Mouse (Mus musculus) right cerebral cortex, adult 2 months (tissue): ENCODE measurements at regions not wholly inside any gene's neighbourhood (a gene's known extent, or its start where the extent isn't known, plus 50 kb on each side); places are given as distances from the start of the nearest gene placed in this dataset.

Source experiments
- DNase-seq, 2 experiments: peaks; one replicate each; pipeline ENCODE4 v3.0.0; 2021 to 2022; ENCODE audit warnings: low spot score in 2 of 2

GRCm38 (mm10) chr9:41223406-41223805 is 61.9 kb upstream of the Ubash3b start:
- no peak for DNase-seq

DNA sequence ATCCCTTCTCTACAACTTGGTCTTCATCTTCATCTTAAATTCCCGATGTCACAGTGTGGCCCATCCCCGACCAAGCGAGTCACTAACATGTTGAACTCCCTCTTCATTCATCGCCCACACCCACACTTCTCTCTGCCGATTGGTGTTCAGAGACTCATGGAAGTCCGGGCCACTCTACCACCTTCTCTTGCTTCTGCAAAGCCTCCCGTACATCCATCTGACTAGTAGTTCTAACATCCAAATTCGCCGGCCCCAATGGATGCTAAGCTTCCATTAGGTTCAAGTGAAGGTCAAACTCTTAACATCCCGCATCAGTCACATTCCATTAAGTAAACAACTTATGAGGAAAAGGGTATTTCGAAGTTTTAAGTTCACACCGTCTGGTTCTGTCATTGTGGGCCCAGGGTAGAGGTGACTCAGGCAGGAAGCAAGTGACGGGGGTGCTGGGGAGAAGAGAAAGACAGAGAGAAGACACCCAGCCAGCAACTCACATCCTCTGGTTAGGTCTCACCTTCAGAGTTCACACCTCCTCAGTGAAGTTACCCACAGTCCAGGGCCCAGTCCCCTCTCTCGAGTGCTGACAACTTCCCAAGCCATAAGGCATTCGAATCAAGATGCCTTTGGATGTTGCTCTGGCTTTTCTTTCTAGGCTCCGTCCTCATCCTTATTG is 61.0 kb upstream of the Ubash3b start:
- DNase-seq, result no peak

DNA sequence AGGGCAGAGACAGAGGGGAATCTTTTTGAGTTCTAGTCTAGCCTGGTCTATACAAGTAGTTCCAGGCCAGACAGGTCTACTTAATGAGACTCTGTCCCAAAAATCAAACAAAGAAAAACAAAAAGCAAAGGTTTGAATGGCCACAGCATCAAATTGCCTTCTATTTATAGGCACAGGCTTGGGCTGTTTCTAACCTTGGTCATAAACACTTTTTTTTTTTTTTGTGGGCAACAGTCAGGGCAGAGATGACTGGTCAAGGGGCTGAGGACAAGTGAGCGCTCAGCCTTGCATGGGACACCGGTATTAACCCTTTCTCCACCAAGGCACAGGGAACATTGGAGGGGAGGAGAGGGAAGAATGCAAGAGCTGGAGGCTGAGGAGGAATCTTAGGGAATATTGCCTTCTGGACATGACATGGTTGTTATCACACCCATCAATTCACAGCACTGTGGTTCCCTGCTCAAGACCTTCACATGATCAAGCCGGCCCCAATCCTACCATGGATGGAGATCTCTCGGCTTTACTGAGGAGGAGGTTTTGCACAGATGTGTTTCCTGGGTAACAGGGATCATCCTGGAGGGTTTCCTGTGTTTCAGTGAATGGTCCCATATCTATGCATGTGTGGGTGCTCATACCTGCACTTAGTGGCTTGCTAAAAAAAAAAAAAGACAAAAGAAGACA is 59.8 kb upstream of the Ubash3b start:
- DNase-seq, result no peak

DNA sequence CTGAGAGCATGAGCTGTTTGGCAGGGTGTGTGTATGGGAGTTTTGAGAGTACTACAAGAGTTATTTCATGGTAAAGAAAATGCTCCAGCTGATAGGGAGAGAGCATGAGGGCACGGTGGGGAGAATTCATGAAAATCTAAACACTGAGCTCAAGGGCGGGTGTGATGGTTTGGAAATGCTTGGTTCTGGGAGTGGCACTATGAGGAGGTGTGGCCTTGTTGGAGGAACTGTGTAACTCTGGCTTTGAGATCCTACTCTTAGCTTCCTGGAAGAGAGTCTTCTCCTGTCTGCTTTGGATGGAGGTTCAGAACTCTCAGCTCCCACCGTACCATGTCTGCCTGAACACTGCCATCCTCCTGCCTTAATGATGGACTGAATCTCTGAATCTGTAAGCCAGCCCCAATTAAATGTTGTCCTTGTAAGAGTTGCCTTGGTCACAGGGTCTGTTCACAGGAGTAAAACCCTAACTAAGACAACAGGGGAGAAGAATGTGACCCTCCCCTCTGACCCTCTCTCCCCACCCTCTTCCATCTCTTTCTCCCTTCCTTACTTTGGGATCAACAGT is 58.7 kb upstream of the Ubash3b start:
- DNase-seq, result no peak

GRCm38 (mm10) chr9:41218702-41219101 is 57.2 kb upstream of the Ubash3b start:
- no peak for DNase-seq

DNA sequence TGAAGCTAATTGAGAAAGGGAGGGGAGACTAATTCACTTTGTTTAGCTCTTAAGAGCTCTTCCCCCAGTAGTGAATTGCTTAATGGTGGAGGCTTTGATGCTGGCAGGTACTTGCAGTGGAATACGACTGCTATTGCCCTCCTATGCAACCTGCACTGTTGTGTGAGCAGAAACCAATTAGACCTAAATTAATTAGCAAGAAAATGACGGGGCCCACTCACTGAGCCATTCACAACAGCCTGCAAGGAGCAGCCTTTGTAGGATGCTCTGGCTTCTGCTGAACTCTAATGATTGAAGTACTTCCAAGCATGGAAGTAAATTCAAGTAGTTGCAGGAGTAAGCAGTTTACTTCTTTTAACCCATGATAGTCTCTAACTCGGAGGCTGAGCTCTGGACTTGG is 54.8 kb upstream of the Ubash3b start:
- no peak for DNase-seq

GRCm38 (mm10) chr9:41215026-41215425 is 53.5 kb upstream of the Ubash3b start:
- DNase-seq, result no peak

- no peak for DNase-seq
These were observed 51.5 kb upstream of the Ubash3b start for GRCm38 (mm10) chr9:41212943-41213529.

- peak; percentile 26 to 32 for DNase-seq
These were observed 50.9 kb upstream of the Ubash3b start for GRCm38 (mm10) chr9:41212303-41212901.

- no peak for DNase-seq
These were observed 50.4 kb upstream of the Ubash3b start for GRCm38 (mm10) chr9:41211865-41212302.
